Mouse (Mus musculus) B cell, adult (primary cell): ENCODE data around the gene Car3. TPM values are rescaled to one million over a fixed set of nuclear protein-coding genes. Genes with fewer than 3 reads are reported as not detected.

Experiments
- total RNA-seq: library from RNA; stranded (reverse); gene quantifications from 4 replicates; pipeline ENCODE4 v1.2.4, GENCODE M21; 2023; ENCODE audit not compliant: inconsistent age

Car3 gene
- total RNA-seq: not detected in 4 replicates

GRCm38 (mm10) chr3:14863022-14863711 is at the start of gene Car3:
Car3 (plus strand) TSS chr3:14863512.

GRCm38 (mm10) chr3:14886102-14887098 is 23.1 kb downstream of the Car3 start, which contains the start of gene Car2:
Car2 (plus strand) TSS chr3:14886273.

Other genes with a start within 250 kb of the Car3 start
- 1.3 to 3.1 TPM (median 2.1 TPM) in 4 replicates for gene Car13, start 221.8 kb upstream of the Car3 start, total RNA-seq
- 0.60 to 1.7 TPM (median 0.74 TPM) in 3 of 4 replicates, not detected in the other for gene Car1, start 55.1 kb upstream of the Car3 start, total RNA-seq
- 6.7 to 12.9 TPM (median 10.6 TPM) in 4 replicates for gene Car2, start 22.8 kb downstream of the Car3 start, total RNA-seq